Mouse (Mus musculus): Measurements from ENCODE around the gene Vstm2b. TPM values are rescaled to one million over a fixed set of nuclear protein-coding genes. Genes with fewer than 3 reads are reported as not detected.

Vstm2b gene
- polyA plus RNA-seq, 1 experiment from 2014 or later, result 2.4 TPM

DNA sequence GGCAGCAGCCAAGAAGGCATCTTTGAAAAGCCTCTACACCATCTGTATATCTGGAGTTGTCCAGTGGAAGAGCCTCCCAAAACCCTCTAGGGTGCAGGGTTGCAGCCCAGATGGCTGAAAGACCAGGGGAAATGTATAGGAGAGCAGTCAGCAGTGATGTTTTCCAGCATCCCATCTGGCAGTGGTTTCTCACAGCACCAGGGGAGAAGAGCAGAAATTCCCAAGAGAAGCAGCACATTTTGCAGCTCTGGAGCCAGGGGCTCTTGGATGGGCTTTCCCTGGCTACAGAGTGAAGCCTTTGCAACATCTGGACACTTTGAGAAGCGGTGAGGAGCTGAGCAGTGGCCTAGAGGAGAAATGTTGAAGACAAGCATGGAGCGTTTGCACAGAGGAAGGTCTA, 30.3 kb downstream of the Vstm2b start:
- no peaks in the 10 kb centered on the region for H3K27me3 ChIP-seq (ENCODE audit: control insufficient read depth, insufficient read depth, low read length)
- no peaks in the 10 kb centered on the region for H3K4me1 ChIP-seq (ENCODE audit: control insufficient read depth, insufficient read depth, low read length)
- H3K27ac ChIP-seq (ENCODE audit: low read length), result no peak overlapping the region
- no peak overlapping the region for H3K9ac ChIP-seq (replicated peaks; ENCODE audit: low read depth, low read length)
- H3K9me3 ChIP-seq (ENCODE audit: control insufficient read depth, low read depth, low read length), result no peaks in the 10 kb centered on the region
- H3K4me2 ChIP-seq (replicated peaks; ENCODE audit: low read depth, low read length), result no peak overlapping the region
- no peaks in the 10 kb centered on the region for H3K36me3 ChIP-seq (ENCODE audit: control insufficient read depth, insufficient read depth, low read length)
- WGBS, result 72% methylated on average over 2 of the region's 2 CpGs
- ATAC-seq (ENCODE audit: insufficient number of reproducible peaks, insufficient read depth, low FRiP score, low read depth), result no peak
- no peak overlapping the region for H3K4me3 ChIP-seq (ENCODE audit: low read depth, low read length)

DNA sequence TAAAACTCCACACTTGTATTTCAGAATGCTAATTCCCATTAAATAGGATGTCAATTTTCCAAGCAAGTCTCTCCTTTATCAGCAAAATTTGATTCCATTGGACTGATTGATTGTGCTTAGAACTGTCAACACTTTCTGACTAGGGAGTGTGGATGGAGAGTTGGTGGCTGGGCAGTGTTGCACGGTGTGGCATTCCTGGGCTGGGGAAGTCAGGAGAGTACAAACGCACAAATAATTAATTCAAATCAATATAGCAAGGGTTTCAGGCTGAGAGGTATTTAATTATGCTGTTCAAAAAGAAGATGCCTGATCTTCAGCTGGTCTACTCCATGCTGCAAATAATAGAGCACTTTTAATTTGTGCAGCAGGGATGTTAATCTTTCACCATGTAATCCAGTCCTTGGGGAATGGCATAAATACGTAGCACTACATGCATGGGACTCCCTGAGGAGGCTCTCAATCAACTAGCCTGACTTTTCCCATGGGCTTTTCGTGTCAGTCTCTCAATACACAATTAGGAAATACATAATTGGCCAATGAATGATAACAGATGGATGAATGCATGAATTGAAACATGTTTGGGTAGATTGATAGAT, 38.6 kb downstream of the Vstm2b start:
- WGBS, result 63% methylated on average over 4 of the region's 4 CpGs
- Histone ChIP-seq H3K27me3 (ENCODE audit: control insufficient read depth, insufficient read depth, low read length) (no peaks in the 10 kb centered on the region), H3K27ac (ENCODE audit: low read length) (no peak overlapping the region)

GRCm38 (mm10) chr7:40939371-40939770, 41.2 kb downstream of the Vstm2b start:
- Histone ChIP-seq H3K36me3 (ENCODE audit: control insufficient read depth, insufficient read depth, low read length) (no peaks in the 10 kb centered on the region), H3K9me3 (ENCODE audit: control insufficient read depth, low read depth, low read length) (no peaks in the 10 kb centered on the region), H3K4me1 (ENCODE audit: control insufficient read depth, insufficient read depth, low read length) (no peaks in the 10 kb centered on the region), H3K27me3 (ENCODE audit: control insufficient read depth, insufficient read depth, low read length) (no peaks in the 10 kb centered on the region), H3K4me3 (ENCODE audit: low read depth, low read length) (no peak overlapping the region), H3K4me2 (replicated peaks; ENCODE audit: low read depth, low read length) (no peak overlapping the region), H3K27ac (ENCODE audit: low read length) (no peak overlapping the region), H3K9ac (replicated peaks; ENCODE audit: low read depth, low read length) (no peak overlapping the region)
- ATAC-seq (ENCODE audit: insufficient number of reproducible peaks, insufficient read depth, low FRiP score, low read depth), result no peak
- WGBS, result 81% methylated on average over 1 of the region's 1 CpGs

More for the DNA sequence above, 38.6 kb downstream of the Vstm2b start:
- H3K4me3 ChIP-seq (ENCODE audit: low read depth, low read length), result no peak overlapping the region
- no peak overlapping the region for H3K4me2 ChIP-seq (replicated peaks; ENCODE audit: low read depth, low read length)
- H3K9me3 ChIP-seq (ENCODE audit: control insufficient read depth, low read depth, low read length), result no peaks in the 10 kb centered on the region
- no peak for ATAC-seq (ENCODE audit: insufficient number of reproducible peaks, insufficient read depth, low FRiP score, low read depth)
- H3K9ac ChIP-seq (replicated peaks; ENCODE audit: low read depth, low read length), result no peak overlapping the region
- H3K4me1 ChIP-seq (ENCODE audit: control insufficient read depth, insufficient read depth, low read length), result no peaks in the 10 kb centered on the region
- H3K36me3 ChIP-seq (ENCODE audit: control insufficient read depth, insufficient read depth, low read length), result no peaks in the 10 kb centered on the region

DNA sequence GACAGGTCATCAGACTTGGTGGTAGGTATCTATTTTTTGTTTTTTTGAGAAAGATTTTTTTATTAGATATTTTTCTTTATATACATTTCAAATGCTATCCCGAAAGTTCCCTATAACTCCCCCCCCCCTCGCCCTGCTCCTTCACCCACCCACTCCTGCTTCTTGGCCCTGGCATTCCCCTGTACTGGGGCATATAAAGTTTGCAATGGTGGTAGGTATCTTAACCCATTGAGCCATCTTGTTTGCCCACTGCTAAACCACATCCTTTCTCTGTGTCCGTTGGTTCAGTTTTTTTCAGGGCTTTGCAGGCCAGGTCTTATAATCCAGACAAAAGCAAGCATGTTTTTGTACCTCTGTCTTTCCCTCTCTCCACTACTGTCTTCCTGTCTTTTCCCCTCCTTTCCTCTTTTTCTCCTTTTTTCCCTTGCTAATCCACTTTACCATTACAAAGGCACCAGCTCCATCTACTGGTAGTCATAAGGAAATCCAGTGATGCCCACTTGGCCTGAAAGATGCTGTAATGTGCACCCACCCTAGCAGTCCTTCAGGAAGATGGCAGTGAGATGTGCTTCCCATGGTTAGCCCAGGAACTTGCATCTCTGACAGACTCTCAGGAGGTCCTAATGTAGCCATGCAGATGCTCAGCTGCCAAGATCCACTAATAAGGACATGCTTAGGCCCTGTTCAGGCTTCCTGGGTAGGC, 44.3 kb downstream of the Vstm2b start:
- 57% methylated on average over 3 of the region's 3 CpGs for WGBS

More for the DNA sequence above, 44.3 kb downstream of the Vstm2b start:
- H3K9me3 ChIP-seq (ENCODE audit: control insufficient read depth, low read depth, low read length), result no peaks in the 10 kb centered on the region
- no peak overlapping the region for H3K9ac ChIP-seq (replicated peaks; ENCODE audit: low read depth, low read length)
- H3K4me1 ChIP-seq (ENCODE audit: control insufficient read depth, insufficient read depth, low read length), result no peaks in the 10 kb centered on the region
- no peaks in the 10 kb centered on the region for H3K27me3 ChIP-seq (ENCODE audit: control insufficient read depth, insufficient read depth, low read length)
- no peak overlapping the region for H3K4me3 ChIP-seq (ENCODE audit: low read depth, low read length)
- no peak overlapping the region for H3K4me2 ChIP-seq (replicated peaks; ENCODE audit: low read depth, low read length)
- H3K27ac ChIP-seq (ENCODE audit: low read length), result no peak overlapping the region
- H3K36me3 ChIP-seq (ENCODE audit: control insufficient read depth, insufficient read depth, low read length), result no peaks in the 10 kb centered on the region
- ATAC-seq (ENCODE audit: insufficient number of reproducible peaks, insufficient read depth, low FRiP score, low read depth), result no peak

Other genes with a start within 250 kb of the Vstm2b start
- not detected in 2 replicates for gene 4930433I11Rik, start 89.2 kb downstream of the Vstm2b start, polyA plus RNA-seq (2014; fragmentation: Nextera tagmentation; extraction: Ambion mirVana)
- gene Gm4884, start 134.4 kb downstream of the Vstm2b start, polyA plus RNA-seq (2014; fragmentation: Nextera tagmentation; extraction: Ambion mirVana), result not detected in 2 replicates